Mouse (Mus musculus): ENCODE measurements at regions not wholly inside any gene's neighbourhood (a gene's known extent, or its start where the extent isn't known, plus 50 kb on each side); places are given as distances from the start of the nearest gene placed in this dataset.

GRCm38 (mm10) chr1:35201880-35202220, 352.1 kb downstream of the Plekhb2 start:
- TF ChIP-seq CTCF (IDR thresholded peaks at IDR 0.05; ENCODE audit: low read depth) (no peak), EP300 (IDR thresholded peaks at IDR 0.05; ENCODE audit: low read depth) (no peak)

All from liver, postnatal 0 days (tissue).